Mouse (Mus musculus) cerebellum, adult 8-10 months (tissue): ENCODE measurements around the gene Phlda3.

Source experiments
- DNase-seq: peaks from one replicate; pipeline ENCODE4 v3.0.0; 2022

Gene Phlda3

GRCm38 (mm10) chr1:135794216-135795134 lies 28.6 kb downstream of the Phlda3 start:
- no peak for DNase-seq

- DNase-seq: no peak
Observed at GRCm38 (mm10) chr1:135798492-135798891, 32.6 kb downstream of the Phlda3 start.

DNA sequence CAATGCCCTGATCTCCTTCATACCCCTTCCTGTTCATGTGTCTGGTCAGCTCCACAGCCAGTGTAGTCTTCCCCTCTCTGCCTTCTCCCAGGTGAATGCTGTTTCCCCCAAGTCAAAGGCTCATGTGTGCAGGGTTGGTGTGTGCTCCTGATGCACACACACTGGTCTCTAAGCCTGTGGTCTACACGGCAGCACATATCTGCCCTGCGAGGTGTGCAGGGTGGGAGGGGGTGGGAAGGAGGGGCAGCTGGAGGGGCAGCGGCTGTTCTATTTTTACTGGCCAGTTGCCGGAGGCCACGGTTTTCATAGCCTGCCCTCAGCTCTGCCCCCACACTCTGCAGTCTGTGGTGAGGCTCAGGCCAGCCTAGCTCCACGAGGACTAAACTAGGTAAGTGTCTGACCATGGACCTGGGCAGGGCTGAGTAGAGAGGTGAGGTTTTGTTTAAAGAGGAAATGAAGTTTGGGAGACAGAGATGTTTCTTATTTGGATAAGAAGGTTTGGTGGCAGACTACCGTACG lies 33.2 kb downstream of the Phlda3 start:
- DNase-seq: no peak

- no peak for DNase-seq
Observed at GRCm38 (mm10) chr1:135800192-135800950, 34.5 kb downstream of the Phlda3 start.

- DNase-seq: no peak
Observed at GRCm38 (mm10) chr1:135807546-135807945, 41.6 kb downstream of the Phlda3 start.

GRCm38 (mm10) chr1:135810180-135810579 lies 44.3 kb downstream of the Phlda3 start:
- no peak for DNase-seq

DNA sequence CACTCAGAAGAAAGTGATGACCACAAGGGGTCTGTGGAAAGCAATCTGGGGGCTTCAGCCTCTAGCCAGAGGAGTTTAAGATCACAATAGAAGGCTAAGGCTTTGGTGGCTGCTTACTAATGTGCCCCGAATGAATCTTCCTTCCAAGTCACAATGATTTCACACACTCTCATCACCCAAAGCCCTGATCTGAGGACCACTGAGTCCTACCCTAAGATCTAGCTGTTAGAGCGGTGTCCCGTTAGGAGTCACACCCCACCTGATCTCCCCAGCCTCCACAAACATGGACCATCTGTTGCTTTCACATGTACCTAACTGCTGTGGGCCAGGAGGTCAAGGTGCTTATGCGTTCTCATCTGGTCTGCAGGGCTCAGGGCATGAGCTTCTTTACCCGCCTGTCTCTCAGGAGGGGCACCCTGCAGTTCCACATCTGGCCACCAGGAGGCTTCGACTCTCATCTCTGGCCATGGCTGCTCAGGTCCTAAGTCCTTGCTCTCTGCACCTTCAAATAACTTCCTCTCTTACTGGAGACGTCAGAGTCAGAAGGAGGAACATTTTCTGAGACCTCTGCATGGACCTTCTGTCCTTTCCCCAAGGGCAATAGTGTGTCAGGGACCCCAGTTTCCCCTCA lies 45.2 kb downstream of the Phlda3 start:
- DNase-seq: peak; percentile 66

- no peak for DNase-seq
Observed at GRCm38 (mm10) chr1:135812205-135812604, 46.3 kb downstream of the Phlda3 start.

DNA sequence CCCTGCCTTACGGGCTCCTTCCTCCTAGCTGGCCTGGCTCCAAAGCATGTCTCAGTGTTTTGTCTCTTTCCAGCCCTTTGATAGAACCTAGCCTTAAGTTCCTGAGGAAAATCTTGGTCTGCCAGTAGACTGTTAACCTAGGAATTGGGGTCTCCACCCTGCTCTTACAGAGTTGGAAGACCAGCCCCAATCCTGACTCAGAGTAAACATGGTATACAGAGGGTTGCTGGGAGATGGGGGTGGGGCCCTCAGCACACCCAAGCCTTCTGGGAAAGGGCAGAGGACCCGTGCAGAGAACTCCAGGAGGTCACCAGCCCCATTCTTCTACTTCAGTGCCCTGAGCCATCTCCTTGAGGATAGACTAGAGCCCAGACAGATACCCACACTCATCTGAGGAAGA lies 46.7 kb downstream of the Phlda3 start:
- no peak for DNase-seq

- DNase-seq: no peak
Observed at GRCm38 (mm10) chr1:135813071-135813470, 47.2 kb downstream of the Phlda3 start.

GRCm38 (mm10) chr1:135813687-135814395 lies 47.9 kb downstream of the Phlda3 start:
- DNase-seq: no peak

DNA sequence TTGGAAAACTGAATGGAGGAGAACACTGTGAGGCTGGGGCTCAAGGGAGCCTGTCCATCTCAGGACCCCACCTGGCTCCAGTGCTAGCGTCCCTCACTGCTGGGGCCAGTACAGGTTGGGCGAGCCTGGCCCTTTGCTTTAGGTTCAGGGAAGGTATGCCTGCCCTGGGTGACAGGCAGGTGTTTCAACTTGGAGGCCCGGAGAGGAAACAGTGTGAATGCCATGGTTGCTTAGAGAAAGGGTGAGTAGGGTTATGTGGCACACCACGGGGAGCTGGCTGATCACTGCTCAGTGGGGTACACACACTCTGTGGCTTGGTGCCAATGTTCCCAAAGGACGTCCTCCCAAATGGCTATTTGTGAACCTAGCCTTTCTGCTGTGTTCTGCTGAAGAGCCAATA lies 48.6 kb downstream of the Phlda3 start:
- no peak for DNase-seq

DNA sequence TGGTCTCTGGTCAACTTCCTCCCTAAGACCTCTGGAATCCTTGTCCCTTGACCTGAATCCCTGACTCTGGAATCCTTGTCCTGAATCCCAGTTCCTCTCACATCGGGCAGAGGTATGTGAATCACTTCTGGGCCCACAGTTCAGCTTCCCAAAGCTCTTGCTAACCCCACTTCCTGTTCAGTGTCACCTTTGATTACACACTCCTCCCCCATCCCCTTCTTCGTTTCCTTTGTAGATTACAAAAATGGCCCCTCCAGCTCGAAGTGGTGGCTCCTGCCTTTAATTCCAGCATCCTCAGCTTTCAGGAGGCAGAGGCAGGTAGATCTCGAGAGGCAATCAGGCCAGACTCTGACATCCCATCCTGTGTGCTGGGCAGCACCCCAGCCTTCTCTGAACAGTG lies 51.7 kb downstream of the Phlda3 start:
- DNase-seq: no peak

DNA sequence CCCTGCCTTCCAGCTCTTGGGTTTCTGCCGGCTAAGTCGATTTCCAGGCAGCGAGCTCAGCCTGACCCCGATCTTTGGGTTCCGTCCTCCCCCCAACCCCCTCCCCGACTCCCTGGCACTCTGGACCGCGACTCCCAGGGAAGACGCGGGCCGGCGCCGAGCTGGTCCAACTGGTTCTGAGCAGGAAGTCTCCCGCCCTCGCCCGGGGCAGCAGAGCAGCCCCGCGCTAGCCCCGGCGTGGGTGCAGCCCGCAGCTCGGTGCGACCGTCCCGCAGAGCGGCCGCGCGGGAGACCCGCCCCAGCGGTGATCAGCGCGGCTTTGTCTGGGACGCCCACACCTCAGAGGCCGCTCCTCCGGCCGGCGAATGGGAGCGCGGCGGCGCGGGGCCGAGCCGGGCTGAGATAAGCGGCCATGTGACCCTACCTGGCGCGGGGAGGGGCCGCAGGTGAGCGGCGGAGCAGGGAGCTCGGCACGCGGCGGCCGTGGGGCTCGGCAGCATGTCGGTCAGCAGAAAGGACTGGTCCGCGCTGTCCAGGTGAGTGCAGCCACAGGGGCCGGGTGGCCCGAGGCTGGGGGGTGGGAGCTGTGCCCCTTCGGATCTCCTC lies 52.7 kb downstream of the Phlda3 start, which contains the start of gene Lad1:
Lad1 (plus strand) TSS at position 118 of the 606 bp plus-strand sequence.
- DNase-seq: no peak
